Mouse (Mus musculus) forebrain, embryonic 13.5 days (tissue): Measurements from ENCODE around the gene Pip5kl1. TPM values are rescaled to one million over a fixed set of nuclear protein-coding genes. Genes with fewer than 3 reads are reported as not detected.

Experiments
- ATAC-seq: fragments of 200-750 bp; cut with Nextera tagmentation; 2 replicates; pipeline ENCODE4 v1.8.0; 2017
- H3K27ac ChIP-seq: fragments of 300-500 bp; sonication (generic); 2 replicates; pipeline ENCODE4 v1.5.1; 2015; ENCODE audit warnings: inconsistent platforms, mild to moderate bottlenecking, moderate library complexity
- H3K27me3 ChIP-seq: fragments of 300-500 bp; sonication (generic); 2 replicates; pipeline ENCODE4 v1.6.1; 2015; ENCODE audit warnings: mild to moderate bottlenecking, inconsistent platforms
- H3K36me3 ChIP-seq: fragments of 300-500 bp; sonication (generic); 2 replicates; pipeline ENCODE4 v1.6.1; 2015; ENCODE audit warnings: mild to moderate bottlenecking, inconsistent platforms; ENCODE audit not compliant: poor library complexity, severe bottlenecking
- H3K4me1 ChIP-seq: fragments of 300-500 bp; sonication (generic); 2 replicates; pipeline ENCODE4 v1.6.1; 2015; ENCODE audit warnings: inconsistent platforms
- H3K4me2 ChIP-seq: fragments of 300-500 bp; sonication (generic); 2 replicates; pipeline ENCODE4 v1.6.1; 2015; ENCODE audit warnings: inconsistent platforms, mild to moderate bottlenecking, moderate library complexity
- H3K4me3 ChIP-seq: fragments of 300-500 bp; sonication (generic); 2 replicates; pipeline ENCODE4 v1.5.1; 2015; ENCODE audit warnings: mild to moderate bottlenecking, inconsistent platforms
- H3K9ac ChIP-seq: fragments of 300-500 bp; sonication (generic); 2 replicates; pipeline ENCODE4 v1.6.1; 2015; ENCODE audit warnings: mild to moderate bottlenecking, inconsistent platforms
- H3K9me3 ChIP-seq: fragments of 300-500 bp; sonication (generic); replicated peaks from 2 replicates; pipeline ENCODE4 v1.6.1; 2016; ENCODE audit warnings: inconsistent platforms
- WGBS: fragments of 180-500 bp; shearing (Covaris S2); methylation state at CpG from one replicate; pipeline ENCODE4 v1.1.7; 2015; 5-methylcytosine and 5-hydroxymethylcytosine counted together
- polyA plus RNA-seq: library from polyadenylated mRNA; unstranded; fragments of >200 nt; fragmentation: Nextera tagmentation; extraction: Ambion mirVana; gene quantifications from 2 replicates; pipeline ENCODE4 v1.2.1, GENCODE M21; 2015

Pip5kl1 gene
- polyA plus RNA-seq, 1 experiment from 2014 or later: 1.7 TPM

DNA sequence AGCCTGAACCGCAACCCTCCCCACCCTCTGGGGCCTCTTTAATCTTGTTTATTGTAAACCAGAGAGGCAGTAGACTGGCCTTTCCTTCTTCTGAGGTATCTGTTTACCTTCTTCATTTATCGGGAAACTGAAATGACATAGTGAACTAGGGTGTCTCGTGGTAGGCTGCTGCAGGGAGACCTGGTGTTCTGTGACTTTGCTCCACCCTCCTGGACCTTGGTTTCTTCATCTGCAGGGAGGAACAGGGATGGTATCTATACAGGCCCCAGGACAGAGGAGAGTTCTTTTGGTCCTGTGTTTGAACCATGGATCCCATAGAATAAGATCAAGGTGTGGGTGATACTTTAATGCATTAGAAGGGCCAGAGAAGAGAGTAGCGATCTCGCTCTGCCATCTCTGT is 23.4 kb upstream of the Pip5kl1 start:
- no peak overlapping the region for H3K27ac ChIP-seq
- no peaks in the 10 kb centered on the region for H3K9me3 ChIP-seq
- H3K4me2 ChIP-seq: no peak overlapping the region
- H3K4me1 ChIP-seq: peaks cover 8% of the 10 kb centered on the region; the same call in 1 of the 2 replicates
- ATAC-seq: no peak
- 94% methylated on average over 5 of the region's 5 CpGs for WGBS
- no peak overlapping the region for H3K4me3 ChIP-seq
- no peak overlapping the region for H3K9ac ChIP-seq
- no peaks in the 10 kb centered on the region for H3K27me3 ChIP-seq
- H3K36me3 ChIP-seq: no peaks in the 10 kb centered on the region

DNA sequence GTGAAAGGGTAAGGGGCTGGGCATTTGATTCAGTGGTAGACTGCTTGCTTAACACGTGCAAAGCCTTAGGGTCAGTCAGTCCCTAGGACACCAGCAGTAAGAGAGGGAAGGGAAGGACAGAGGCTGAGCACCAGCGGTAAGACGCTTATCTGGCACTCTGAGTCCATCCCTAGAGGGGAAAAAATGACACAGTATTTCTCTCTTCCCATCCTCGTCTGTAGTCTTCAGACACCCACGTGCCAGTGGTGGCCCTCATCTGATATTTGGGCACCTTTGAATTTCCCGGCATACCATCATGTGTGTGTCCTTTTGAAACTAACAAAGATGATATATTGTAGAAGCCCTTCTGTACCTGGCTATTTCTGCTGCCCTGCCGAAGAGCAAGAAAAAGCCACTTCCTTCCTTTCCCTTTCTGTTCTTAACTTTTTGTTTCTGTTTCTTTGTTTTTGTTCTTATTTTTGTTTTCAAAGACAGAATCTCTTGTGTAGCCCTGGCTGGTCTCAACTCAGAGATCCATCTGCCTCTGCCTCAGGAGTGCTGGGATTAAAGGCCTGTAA is 20.9 kb upstream of the Pip5kl1 start:
- H3K27me3 ChIP-seq: no peaks in the 10 kb centered on the region
- no peaks in the 10 kb centered on the region for H3K9me3 ChIP-seq
- no peak overlapping the region for H3K4me3 ChIP-seq
- 84% methylated on average over 7 of the region's 7 CpGs for WGBS
- no peak for ATAC-seq
- H3K27ac ChIP-seq: no peak overlapping the region
- no peak overlapping the region for H3K9ac ChIP-seq
- no peak overlapping the region for H3K4me2 ChIP-seq
- peaks cover 9% of the 10 kb centered on the region; the same call in 1 of the 2 replicates for H3K4me1 ChIP-seq
- H3K36me3 ChIP-seq: no peaks in the 10 kb centered on the region

DNA sequence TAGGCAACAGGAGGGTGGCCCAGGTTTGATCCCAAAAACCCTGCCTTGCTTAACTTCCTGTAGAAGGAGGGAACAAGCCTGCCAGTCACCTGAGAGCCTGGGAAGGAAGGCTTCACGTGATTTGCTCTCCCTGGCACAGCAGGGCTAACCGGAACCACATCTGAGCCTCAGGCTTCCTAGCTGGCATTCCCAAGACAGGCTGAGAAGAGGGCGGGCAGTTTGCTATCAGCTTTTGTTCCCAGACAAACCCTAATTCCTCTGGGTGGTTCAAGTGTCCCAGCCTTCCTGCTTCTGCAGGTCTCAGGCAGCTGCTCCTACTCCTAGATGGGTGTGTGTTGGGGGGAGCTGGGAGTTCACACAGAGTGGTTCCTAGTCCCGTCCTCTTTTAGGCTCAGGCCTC is 19.1 kb upstream of the Pip5kl1 start:
- 37% methylated on average over 4 of the region's 4 CpGs for WGBS
- H3K4me2 ChIP-seq: no peak overlapping the region
- no peak for ATAC-seq
- H3K27me3 ChIP-seq: no peaks in the 10 kb centered on the region
- no peak overlapping the region for H3K4me3 ChIP-seq
- H3K36me3 ChIP-seq: no peaks in the 10 kb centered on the region
- peaks cover 28% of the 10 kb centered on the region for H3K4me1 ChIP-seq
- H3K9me3 ChIP-seq: no peaks in the 10 kb centered on the region
- H3K9ac ChIP-seq: no peak overlapping the region
- peak overlapping the region; percentile 12 for H3K27ac ChIP-seq

DNA sequence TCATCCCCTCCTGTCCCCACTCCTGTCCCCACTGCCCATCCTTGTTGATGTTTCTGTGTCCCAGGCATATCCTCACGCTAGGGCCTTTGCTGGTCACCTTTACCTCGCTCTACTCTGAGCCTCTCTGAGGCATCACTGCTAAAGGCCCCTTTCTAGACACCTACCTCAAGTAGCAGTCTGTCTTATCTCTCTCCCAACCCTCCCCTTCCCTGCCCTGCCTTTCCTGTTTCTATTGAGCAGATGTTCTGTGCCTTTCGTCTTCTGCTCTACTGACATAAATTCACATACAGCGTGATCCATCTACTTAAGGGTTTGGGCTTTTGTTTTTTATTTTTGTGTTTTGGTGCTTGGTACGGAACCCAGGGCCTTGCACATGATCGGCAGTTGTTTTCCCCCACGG is 18.6 kb upstream of the Pip5kl1 start:
- H3K4me2 ChIP-seq: no peak overlapping the region
- peaks cover 28% of the 10 kb centered on the region for H3K4me1 ChIP-seq
- no peak overlapping the region for H3K4me3 ChIP-seq
- no peaks in the 10 kb centered on the region for H3K27me3 ChIP-seq
- 81% methylated on average over 7 of the region's 7 CpGs for WGBS
- H3K9ac ChIP-seq: no peak overlapping the region
- H3K9me3 ChIP-seq: no peaks in the 10 kb centered on the region
- no peaks in the 10 kb centered on the region for H3K36me3 ChIP-seq
- H3K27ac ChIP-seq: peak overlapping the region; percentile 12; the same call in 1 of the 2 replicates
- no peak for ATAC-seq

DNA sequence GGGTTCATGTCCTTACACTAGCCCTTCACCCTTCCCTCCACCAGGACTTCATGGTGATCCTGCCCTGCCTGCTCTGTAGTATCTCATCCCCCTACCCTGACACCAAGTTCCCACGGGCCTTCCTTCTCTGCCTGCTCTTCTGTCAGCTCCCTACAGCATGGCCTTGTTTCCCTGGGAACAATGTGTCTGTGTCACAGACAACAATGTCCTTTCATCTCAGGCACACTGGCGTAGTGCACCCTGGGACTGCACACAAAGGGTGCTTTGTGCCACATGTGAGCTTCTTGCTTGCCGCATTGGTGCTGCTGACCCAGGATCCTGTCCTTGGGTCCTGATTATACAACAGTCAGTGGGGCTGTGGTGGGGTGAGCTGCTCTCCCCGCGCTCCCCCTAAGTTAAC is 15.0 kb upstream of the Pip5kl1 start:
- WGBS: 5% methylated on average over 5 of the region's 5 CpGs
- Histone ChIP-seq H3K4me3 (no peak overlapping the region), H3K4me1 (peaks cover 28% of the 10 kb centered on the region), H3K36me3 (peaks cover 26% of the 10 kb centered on the region), H3K27me3 (no peaks in the 10 kb centered on the region), H3K9me3 (no peaks in the 10 kb centered on the region), H3K27ac (peak overlapping the region; percentile 72), H3K4me2 (peak overlapping the region; percentile 31), H3K9ac (peak overlapping the region; percentile 50)
- peak; percentile 87 for ATAC-seq

DNA sequence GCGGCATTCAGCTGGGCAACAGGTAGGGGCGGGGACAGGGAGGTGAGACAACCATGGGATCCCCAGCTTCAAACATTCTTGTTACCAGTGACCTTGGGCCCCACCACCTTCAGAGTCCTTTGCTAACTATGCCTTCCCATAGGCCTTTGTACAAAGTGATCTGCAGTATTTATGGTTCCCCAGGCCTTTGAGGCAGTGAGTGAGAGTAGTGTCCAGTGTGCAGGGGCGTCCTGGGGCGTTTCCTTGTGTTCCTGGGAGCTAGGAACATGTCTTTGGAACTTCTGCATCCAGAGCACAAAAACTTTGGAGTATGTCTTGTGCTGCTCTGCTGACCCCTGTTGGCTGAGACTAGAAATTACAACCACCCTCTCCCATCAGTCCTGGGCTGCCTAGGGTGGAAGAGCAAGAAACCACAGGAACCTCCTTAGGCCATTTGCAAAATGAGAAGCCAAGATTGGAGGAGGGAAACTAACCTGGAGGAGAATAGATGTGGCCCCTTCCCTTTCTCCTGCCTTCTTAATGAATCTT is 8.0 kb upstream of the Pip5kl1 start:
- no peak for ATAC-seq
- H3K36me3 ChIP-seq: peaks cover 60% of the 10 kb centered on the region
- 43% methylated on average over 4 of the region's 4 CpGs for WGBS

DNA sequence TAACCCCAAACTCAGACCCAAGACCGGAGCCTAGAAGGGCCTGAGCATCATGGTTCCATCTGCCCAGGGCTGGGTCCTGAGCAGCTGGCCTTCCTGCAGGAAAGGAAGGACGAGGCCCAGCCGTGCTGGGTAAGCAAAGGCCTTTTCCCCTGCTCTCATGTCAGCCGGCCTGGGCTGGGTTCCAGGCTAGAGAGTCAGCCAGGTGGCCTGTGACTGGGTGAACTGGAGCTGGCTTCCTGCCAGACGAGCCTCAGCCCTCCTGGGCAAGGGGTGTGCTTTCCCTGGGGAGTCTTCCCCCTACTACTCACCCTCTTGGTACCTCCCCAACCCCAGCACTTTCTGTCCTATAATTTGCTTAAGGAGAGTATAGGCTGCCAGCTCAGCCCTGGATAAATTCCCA is 6.4 kb upstream of the Pip5kl1 start:
- no peak overlapping the region for H3K27ac ChIP-seq
- H3K9ac ChIP-seq: no peak overlapping the region
- H3K36me3 ChIP-seq: peaks cover 54% of the 10 kb centered on the region
- peaks cover 12% of the 10 kb centered on the region for H3K4me1 ChIP-seq
- ATAC-seq: no peak
- H3K4me2 ChIP-seq: no peak overlapping the region
- 71% methylated on average over 5 of the region's 5 CpGs for WGBS
- no peaks in the 10 kb centered on the region for H3K9me3 ChIP-seq
- H3K4me3 ChIP-seq: no peak overlapping the region
- H3K27me3 ChIP-seq: no peaks in the 10 kb centered on the region

More for the DNA sequence above, 8.0 kb upstream of the Pip5kl1 start:
- H3K9ac ChIP-seq: no peak overlapping the region
- H3K27ac ChIP-seq: no peak overlapping the region
- H3K27me3 ChIP-seq: no peaks in the 10 kb centered on the region
- no peak overlapping the region for H3K4me3 ChIP-seq
- H3K4me1 ChIP-seq: peaks cover 6% of the 10 kb centered on the region
- H3K4me2 ChIP-seq: no peak overlapping the region
- H3K9me3 ChIP-seq: no peaks in the 10 kb centered on the region

DNA sequence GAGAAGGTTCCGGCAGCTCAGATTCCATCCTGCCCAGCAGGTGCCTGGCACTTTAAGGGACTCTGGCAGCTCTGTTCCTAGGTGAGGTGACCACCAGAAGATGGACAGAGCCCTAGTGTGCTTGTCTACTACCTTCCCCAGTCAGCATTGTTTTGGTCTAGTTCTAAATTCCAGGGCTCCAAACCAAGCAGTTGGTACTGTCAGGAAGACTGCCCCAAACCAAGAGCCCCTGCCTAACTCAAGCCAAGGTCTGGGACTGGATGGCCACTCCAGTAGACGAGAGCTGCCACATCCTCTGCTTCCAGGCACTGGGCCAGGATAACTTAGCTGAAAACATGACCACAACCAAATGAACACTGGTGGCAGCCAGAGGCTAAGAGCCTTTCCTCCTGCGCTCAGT is 5.7 kb upstream of the Pip5kl1 start:
- no peaks in the 10 kb centered on the region for H3K27me3 ChIP-seq
- WGBS: 95% methylated on average over 3 of the region's 3 CpGs
- no peak overlapping the region for H3K9ac ChIP-seq
- ATAC-seq: no peak
- peaks cover 51% of the 10 kb centered on the region for H3K36me3 ChIP-seq
- H3K4me2 ChIP-seq: no peak overlapping the region
- H3K9me3 ChIP-seq: no peaks in the 10 kb centered on the region
- peaks cover 12% of the 10 kb centered on the region for H3K4me1 ChIP-seq
- H3K27ac ChIP-seq: no peak overlapping the region
- no peak overlapping the region for H3K4me3 ChIP-seq

DNA sequence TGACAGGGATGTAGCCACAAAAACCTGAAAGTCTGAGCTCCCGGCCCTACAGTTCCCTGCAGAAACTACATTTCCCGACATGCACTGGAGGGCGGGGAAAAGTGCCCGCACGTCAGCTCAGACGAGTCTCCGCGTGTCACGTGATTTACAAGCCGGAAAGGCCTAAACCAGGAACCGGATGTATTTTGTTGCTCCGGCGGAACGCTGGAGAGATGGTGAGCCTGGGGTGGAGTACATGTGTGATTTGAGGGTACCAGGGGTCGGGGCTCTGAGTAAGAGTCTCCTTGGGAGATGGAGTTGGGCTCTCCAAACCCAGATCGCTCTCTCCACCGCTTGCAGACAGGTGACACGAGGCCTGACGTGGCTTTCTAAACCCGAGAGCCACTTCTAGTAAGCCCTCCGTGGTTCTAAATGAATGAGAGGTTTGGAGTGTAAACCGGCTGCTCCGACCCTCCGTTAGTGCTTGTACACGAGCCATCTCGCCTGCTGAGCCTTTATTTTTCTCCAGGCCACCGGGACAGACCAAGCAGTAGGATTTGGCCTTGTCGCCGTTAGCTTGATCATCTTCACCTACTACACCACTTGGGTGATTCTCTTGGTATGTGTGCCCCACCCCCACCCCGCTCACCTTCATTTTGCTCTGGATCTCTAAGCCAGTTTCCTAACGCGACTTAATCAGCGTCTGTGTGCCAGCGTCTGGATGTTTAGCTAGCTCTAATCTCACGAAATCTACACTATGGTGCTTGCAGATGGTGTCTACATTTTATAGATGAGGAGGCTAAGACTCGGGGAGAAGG is 3.7 kb upstream of the Pip5kl1 start, which contains the start of gene Dpm2:
Gene Dpm2, plus strand, starts transcription at position 161 of the 797 bp plus-strand sequence.
- Histone ChIP-seq H3K9me3 (no peaks in the 10 kb centered on the region), H3K27me3 (no peaks in the 10 kb centered on the region), H3K4me3 (peak within 1 kb of the TSS; percentile 75), H3K4me2 (peak within 1 kb of the TSS; percentile 94), H3K36me3 (peaks cover 31% of the 10 kb centered on the region), H3K27ac (peak within 1 kb of the TSS; percentile 42), H3K9ac (peak within 1 kb of the TSS; percentile 81), H3K4me1 (peaks cover 19% of the 10 kb centered on the region)
- peak; percentile 82 for ATAC-seq
- WGBS: 2% methylated on average over 36 of the region's 36 CpGs

DNA sequence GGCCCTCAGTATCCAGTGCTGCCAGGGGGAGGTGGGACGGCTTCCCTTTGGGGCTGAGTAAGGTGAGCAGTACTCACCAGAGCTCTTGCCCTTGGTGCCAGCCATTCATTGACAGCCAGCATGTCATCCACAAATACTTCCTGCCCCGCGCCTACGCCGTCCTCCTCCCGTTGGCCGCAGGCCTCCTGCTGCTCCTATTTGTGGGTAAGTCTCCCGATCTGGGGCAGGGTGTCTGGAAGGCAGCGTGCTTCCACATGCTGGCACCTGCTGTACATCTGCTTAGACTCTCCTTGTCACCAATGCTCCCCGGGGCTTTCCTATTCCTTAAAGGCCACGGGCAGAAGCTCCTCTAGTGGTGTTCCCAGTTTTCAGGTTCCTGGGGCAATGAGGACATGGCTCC is 2.4 kb upstream of the Pip5kl1 start:
- H3K4me3 ChIP-seq: peak overlapping the region; percentile 75; the same call in 1 of the 2 replicates
- no peaks in the 10 kb centered on the region for H3K9me3 ChIP-seq
- peaks cover 23% of the 10 kb centered on the region for H3K4me1 ChIP-seq
- H3K27me3 ChIP-seq: peaks cover under 1% of the 10 kb centered on the region; the same call in 1 of the 2 replicates
- peaks cover 22% of the 10 kb centered on the region for H3K36me3 ChIP-seq
- no peak overlapping the region for H3K27ac ChIP-seq
- ATAC-seq: no peak
- 92% methylated on average over 11 of the region's 11 CpGs for WGBS
- peak overlapping the region; percentile 94 for H3K4me2 ChIP-seq
- no peak overlapping the region for H3K9ac ChIP-seq

DNA sequence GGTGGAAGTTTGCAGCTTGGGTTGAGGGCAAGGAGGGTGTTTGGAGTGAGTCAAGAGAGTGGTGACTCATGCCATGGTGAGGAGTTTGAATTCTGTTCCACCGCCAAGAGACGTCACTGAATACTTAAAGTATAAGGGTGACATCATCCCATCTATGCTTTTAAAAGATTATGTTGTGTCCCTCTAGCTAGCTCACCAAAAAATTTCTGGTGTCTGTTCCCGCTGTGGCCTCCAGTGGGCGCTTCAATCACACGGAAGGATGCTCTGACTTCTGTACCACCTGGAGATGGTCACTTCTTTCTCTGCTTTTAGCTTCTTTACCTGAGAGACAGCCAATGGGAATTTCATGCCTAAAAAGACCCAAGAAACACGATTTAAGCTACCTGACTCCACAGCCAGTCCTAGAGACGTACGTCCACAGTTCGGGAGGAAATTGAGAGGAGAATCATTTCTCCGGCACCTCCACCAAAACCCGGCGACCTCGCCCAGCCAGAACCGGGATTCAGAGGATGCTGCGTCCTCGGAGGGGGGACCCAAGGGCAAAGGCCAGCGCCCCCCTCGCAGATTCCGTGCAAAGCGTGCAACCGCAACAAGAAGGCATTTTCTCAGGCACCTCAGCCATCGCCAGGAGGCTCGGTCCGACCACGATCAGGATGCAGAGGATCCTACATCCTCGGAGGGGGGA is 446 bp downstream of the Pip5kl1 start:
- peak overlapping the region; percentile 57 for H3K4me3 ChIP-seq
- H3K9me3 ChIP-seq: no peaks in the 10 kb centered on the region
- peaks cover 27% of the 10 kb centered on the region for H3K27me3 ChIP-seq
- ATAC-seq: no peak
- H3K4me2 ChIP-seq: peak overlapping the region; percentile 99
- WGBS: under 1% methylated on average over 26 of the region's 26 CpGs
- no peak overlapping the region for H3K27ac ChIP-seq
- H3K36me3 ChIP-seq: peaks cover 8% of the 10 kb centered on the region
- peak overlapping the region; percentile 73 for H3K9ac ChIP-seq
- peaks cover 23% of the 10 kb centered on the region for H3K4me1 ChIP-seq
